In the genomic region with DNA sequence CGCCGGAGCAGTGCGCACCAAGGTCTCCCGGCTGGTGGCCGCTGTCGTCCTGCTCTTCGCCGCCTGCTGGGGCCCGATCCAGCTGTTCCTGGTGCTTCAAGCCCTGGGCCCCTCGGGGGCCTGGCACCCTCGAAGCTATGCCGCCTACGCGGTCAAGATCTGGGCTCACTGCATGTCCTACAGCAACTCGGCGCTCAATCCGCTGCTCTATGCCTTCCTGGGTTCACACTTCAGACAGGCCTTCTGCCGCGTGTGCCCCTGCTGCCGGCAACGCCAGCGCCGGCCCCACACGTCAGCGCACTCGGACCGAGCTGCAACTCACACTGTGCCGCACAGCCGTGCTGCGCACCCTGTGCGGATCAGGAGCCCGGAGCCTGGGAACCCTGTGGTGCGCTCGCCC, we compare ENCODE assay signal across 7 mouse cellular contexts. TPM values are rescaled to one million over a fixed set of nuclear protein-coding genes. Genes with fewer than 3 reads are reported as not detected.
DNase-seq lines count a peak whose midpoint lies in the region; ATAC-seq and TF ChIP-seq lines count a peak whose summit lies in the region.

No protein-coding gene starts in this region.

- no peaks in the 10 kb centered on the region for H3K36me3 ChIP-seq in forebrain, embryonic 10.5 days (replicated peaks)
- H3K36me3 ChIP-seq in intestine, postnatal 0 days (ENCODE audit: control insufficient read depth, insufficient read depth): no peaks in the 10 kb centered on the region; the same call in 1 of the 2 replicates

- WGBS in forebrain, embryonic 10.5 days: under 1% methylated on average over 34 of the region's 34 CpGs
- 7% methylated on average over 33 of the region's 34 CpGs for WGBS in intestine, postnatal 0 days
- WGBS in olfactory bulb, adult 2 months: 12% methylated on average over 34 of the region's 34 CpGs

- peak overlapping the region; percentile 32 for H3K4me3 ChIP-seq in layer of hippocampus, adult 2 months
- H3K4me3 ChIP-seq in forebrain, embryonic 10.5 days: peak overlapping the region; percentile 41
- H3K4me3 ChIP-seq in intestine, postnatal 0 days (ENCODE audit: low read depth, low read length): peak overlapping the region; percentile 13
- H3K4me3 ChIP-seq in olfactory bulb, adult 2 months (ENCODE audit: insufficient read depth, low read depth, low read length): peak overlapping the region; percentile 41

- H3K9me3 ChIP-seq in forebrain, embryonic 10.5 days: no peaks in the 10 kb centered on the region
- no peaks in the 10 kb centered on the region for H3K9me3 ChIP-seq in intestine, postnatal 0 days (ENCODE audit: control insufficient read depth)

- H3K9ac ChIP-seq in intestine, postnatal 0 days (ENCODE audit: low read depth, low read length): no peak overlapping the region

- peaks cover 63% of the 10 kb centered on the region for H3K4me1 ChIP-seq in forebrain, embryonic 10.5 days
- 0 out of 2 replicates have a peak, but pooled peaks cover 3% of the 10 kb centered on the region for H3K4me1 ChIP-seq in intestine, postnatal 0 days (replicated peaks; ENCODE audit: control insufficient read depth, insufficient read depth, low read length)
- peaks cover 40% of the 10 kb centered on the region for H3K4me1 ChIP-seq in olfactory bulb, adult 2 months (ENCODE audit: control insufficient read depth, insufficient read depth, low read length)

- ATAC-seq in intestine, postnatal 0 days: no peak

- no peak overlapping the region for H3K27ac ChIP-seq in layer of hippocampus, adult 2 months
- no peak overlapping the region for H3K27ac ChIP-seq in forebrain, embryonic 10.5 days
- no peak overlapping the region for H3K27ac ChIP-seq in intestine, postnatal 0 days (ENCODE audit: low read depth, low read length)
- H3K27ac ChIP-seq in olfactory bulb, adult 2 months (ENCODE audit: insufficient read depth, low read depth, low read length): no peak overlapping the region

- no peak for DNase-seq in layer of hippocampus, adult 2 months (ENCODE audit: low spot score in 2 of 2)
- DNase-seq in layer of hippocampus, adult 8-10 months (ENCODE audit: low spot score in 2 of 2): no peak
- DNase-seq in forebrain, embryonic 10.5 days (ENCODE audit: extremely low spot score, low spot score): no peak
- no peak for DNase-seq in T-cell, adult 2 months (ENCODE audit: low spot score)
- no peak for DNase-seq in lung, postnatal 25 days (ENCODE audit: low spot score)

- H3K27me3 ChIP-seq in forebrain, embryonic 10.5 days (ENCODE audit: poor library complexity, severe bottlenecking): peaks cover 85% of the 10 kb centered on the region
- H3K27me3 ChIP-seq in intestine, postnatal 0 days (replicated peaks; ENCODE audit: control insufficient read depth, insufficient read depth, low read length): peaks cover 38% of the 10 kb centered on the region

- TF ChIP-seq POLR2A in olfactory bulb, adult 2 months (IDR thresholded peaks at IDR 0.05; ENCODE audit: insufficient read depth, low read depth, low read length): no peak

- peak overlapping the region; percentile 59 for H3K4me2 ChIP-seq in intestine, postnatal 0 days (replicated peaks; ENCODE audit: low read depth)

- TF ChIP-seq CTCF in layer of hippocampus, adult 2 months (conservative IDR thresholded peaks at IDR 0.05): no peak
- no peak for TF ChIP-seq CTCF in intestine, postnatal 0 days (IDR thresholded peaks at IDR 0.05; ENCODE audit: low read depth)
- no peak for TF ChIP-seq CTCF in olfactory bulb, adult 2 months (IDR thresholded peaks at IDR 0.05; ENCODE audit: insufficient read depth, low read depth, low read length)

RNA-seq across cellular contexts. Expression of a gene that starts 0.6 kb away (rescaled TPM):
- 100 to 1,000 TPM; 365 to 385 TPM for total RNA-seq in layer of hippocampus, adult 2 months (2021)
- total RNA-seq in layer of hippocampus, adult 8-10 months (2022): 100 to 1,000 TPM; 340 to 392 (median 347) TPM
- polyA plus RNA-seq in forebrain, embryonic 10.5 days (2016; fragmentation: Nextera tagmentation; extraction: Ambion mirVana): 112 and 116 TPM in 2 replicates
- polyA plus RNA-seq in intestine, postnatal 0 days (2015; fragmentation: Nextera tagmentation; extraction: Ambion mirVana): 62.0 and 62.8 TPM in 2 replicates
- polyA plus RNA-seq in olfactory bulb, adult 2 months (2012; ENCODE audit: insufficient read depth, insufficient read length, low replicate concordance, missing spikeins): not detected in 2 replicates

RNA-seq across cellular contexts. Expression of a gene that starts 4.8 kb away (rescaled TPM):
- total RNA-seq in layer of hippocampus, adult 2 months (2021): 1 to 10 TPM; 5.6 to 7.1 TPM
- 1 to 10 TPM; 6.3 to 8.3 (median 7.6) TPM for total RNA-seq in layer of hippocampus, adult 8-10 months (2022)
- polyA plus RNA-seq in forebrain, embryonic 10.5 days (2016; fragmentation: Nextera tagmentation; extraction: Ambion mirVana): 0.28 and 0.48 TPM in 2 replicates
- polyA plus RNA-seq in intestine, postnatal 0 days (2015; fragmentation: Nextera tagmentation; extraction: Ambion mirVana): 0.21 and 0.47 TPM in 2 replicates
- polyA plus RNA-seq in olfactory bulb, adult 2 months (2012; ENCODE audit: insufficient read depth, insufficient read length, low replicate concordance, missing spikeins): not detected in 2 replicates

RNA-seq across cellular contexts. Expression of a gene that starts 5.3 kb away (rescaled TPM):
- 1 to 10 TPM; 7.5 to 8.5 TPM for total RNA-seq in layer of hippocampus, adult 2 months (2021)
- total RNA-seq in layer of hippocampus, adult 8-10 months (2022): 10 to 100 TPM in 1 of 4 experiments, 1 to 10 TPM in 3; 6.6 to 11.8 (median 7.5) TPM
- polyA plus RNA-seq in forebrain, embryonic 10.5 days (2016; fragmentation: Nextera tagmentation; extraction: Ambion mirVana): 12.5 and 13.0 TPM in 2 replicates
- polyA plus RNA-seq in intestine, postnatal 0 days (2015; fragmentation: Nextera tagmentation; extraction: Ambion mirVana): 8.7 and 13.2 TPM in 2 replicates
- not detected in 2 replicates for polyA plus RNA-seq in olfactory bulb, adult 2 months (2012; ENCODE audit: insufficient read depth, insufficient read length, low replicate concordance, missing spikeins)

RNA-seq across cellular contexts. Expression of a gene that starts 10.9 kb away (rescaled TPM):
- not detected for total RNA-seq in layer of hippocampus, adult 2 months (2021)
- total RNA-seq in layer of hippocampus, adult 8-10 months (2022): not detected
- 1.9 TPM in 1 of 2 replicates, not detected in the other for polyA plus RNA-seq in forebrain, embryonic 10.5 days (2016; fragmentation: Nextera tagmentation; extraction: Ambion mirVana)
- 2.9 and 17.9 TPM in 2 replicates for polyA plus RNA-seq in intestine, postnatal 0 days (2015; fragmentation: Nextera tagmentation; extraction: Ambion mirVana)
- not detected in 2 replicates for polyA plus RNA-seq in olfactory bulb, adult 2 months (2012; ENCODE audit: insufficient read depth, insufficient read length, low replicate concordance, missing spikeins)

RNA-seq across cellular contexts. Expression of a gene that starts 12.8 kb away (rescaled TPM):
- total RNA-seq in layer of hippocampus, adult 2 months (2021): 10 to 100 TPM; 57.7 to 59.3 TPM
- 10 to 100 TPM; 50.4 to 61.2 (median 57.1) TPM for total RNA-seq in layer of hippocampus, adult 8-10 months (2022)
- polyA plus RNA-seq in forebrain, embryonic 10.5 days (2016; fragmentation: Nextera tagmentation; extraction: Ambion mirVana): 61.8 and 65.7 TPM in 2 replicates
- 17.0 and 17.8 TPM in 2 replicates for polyA plus RNA-seq in intestine, postnatal 0 days (2015; fragmentation: Nextera tagmentation; extraction: Ambion mirVana)
- not detected in 2 replicates for polyA plus RNA-seq in olfactory bulb, adult 2 months (2012; ENCODE audit: insufficient read depth, insufficient read length, low replicate concordance, missing spikeins)
